Mouse (Mus musculus): ENCODE measurements around the gene Zbtb20. TPM values are rescaled to one million over a fixed set of nuclear protein-coding genes. Genes with fewer than 3 reads are reported as not detected.

The Zbtb20 gene
- polyA plus RNA-seq, 1 experiment, result 9.6 TPM

- Histone ChIP-seq H3K4me3 (ENCODE audit: low read depth, low read length) (no peak overlapping the region), H3K4me1 (ENCODE audit: control insufficient read depth, insufficient read depth, insufficient read length, low read length) (no peaks in the 10 kb centered on the region), H3K27ac (ENCODE audit: insufficient read depth, low read depth, low read length) (no peak overlapping the region), H3K27me3 (ENCODE audit: control insufficient read depth, insufficient read depth, low read length) (no peaks in the 10 kb centered on the region), H3K36me3 (ENCODE audit: control insufficient read depth, insufficient read depth, low read length) (no peaks in the 10 kb centered on the region)
- TF ChIP-seq POLR2A (IDR thresholded peaks at IDR 0.05; ENCODE audit: low read depth, low read length), result no peak
- TF ChIP-seq CTCF (IDR thresholded peaks at IDR 0.05; ENCODE audit: extremely low read depth, insufficient read length, insufficient replicate concordance, low read depth, low read length), result no peak
- 93% methylated on average over 1 of the region's 1 CpGs for WGBS
Measured at GRCm38 (mm10) chr16:43219367-43219766, 343.7 kb downstream of the Zbtb20 start.

GRCm38 (mm10) chr16:43221313-43221712 lies 345.6 kb downstream of the Zbtb20 start:
- WGBS, result 66% methylated on average over 4 of the region's 4 CpGs
- no peaks in the 10 kb centered on the region for H3K36me3 ChIP-seq (ENCODE audit: control insufficient read depth, insufficient read depth, low read length)
- H3K4me1 ChIP-seq (ENCODE audit: control insufficient read depth, insufficient read depth, insufficient read length, low read length), result no peaks in the 10 kb centered on the region
- no peak overlapping the region for H3K27ac ChIP-seq (ENCODE audit: insufficient read depth, low read depth, low read length)
- TF ChIP-seq CTCF (IDR thresholded peaks at IDR 0.05; ENCODE audit: extremely low read depth, insufficient read length, insufficient replicate concordance, low read depth, low read length) (no peak), POLR2A (IDR thresholded peaks at IDR 0.05; ENCODE audit: low read depth, low read length) (no peak)
- no peak overlapping the region for H3K4me3 ChIP-seq (ENCODE audit: low read depth, low read length)
- H3K27me3 ChIP-seq (ENCODE audit: control insufficient read depth, insufficient read depth, low read length), result no peaks in the 10 kb centered on the region

DNA sequence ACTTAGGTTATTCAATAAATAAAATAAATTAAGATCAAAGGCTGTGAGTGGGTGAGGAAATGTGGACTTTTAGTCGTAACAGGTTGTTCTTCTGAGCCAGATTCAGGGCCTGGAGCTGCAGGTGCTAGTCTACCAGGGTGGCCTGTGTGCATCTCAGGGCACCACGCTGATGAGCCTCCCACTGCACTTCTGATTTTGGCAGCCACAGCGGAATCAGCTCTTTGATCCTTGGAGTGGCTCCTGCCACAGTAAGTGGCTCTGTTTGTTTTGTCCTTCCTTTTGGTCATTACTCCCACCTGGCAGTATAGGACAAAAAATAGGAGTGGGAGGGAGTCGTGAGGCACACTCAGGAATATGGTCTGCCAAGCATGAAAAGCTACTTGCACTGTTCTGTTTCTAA lies 354.6 kb downstream of the Zbtb20 start:
- Histone ChIP-seq H3K36me3 (ENCODE audit: control insufficient read depth, insufficient read depth, low read length) (no peaks in the 10 kb centered on the region), H3K4me3 (ENCODE audit: low read depth, low read length) (no peak overlapping the region), H3K27ac (ENCODE audit: insufficient read depth, low read depth, low read length) (no peak overlapping the region), H3K27me3 (ENCODE audit: control insufficient read depth, insufficient read depth, low read length) (no peaks in the 10 kb centered on the region), H3K4me1 (ENCODE audit: control insufficient read depth, insufficient read depth, insufficient read length, low read length) (no peaks in the 10 kb centered on the region)
- TF ChIP-seq POLR2A (IDR thresholded peaks at IDR 0.05; ENCODE audit: low read depth, low read length) (no peak), CTCF (IDR thresholded peaks at IDR 0.05; ENCODE audit: extremely low read depth, insufficient read length, insufficient replicate concordance, low read depth, low read length) (no peak)
- WGBS, result 70% methylated on average over 4 of the region's 4 CpGs

GRCm38 (mm10) chr16:43234249-43234648 lies 358.6 kb downstream of the Zbtb20 start:
- no peaks in the 10 kb centered on the region for H3K36me3 ChIP-seq (ENCODE audit: control insufficient read depth, insufficient read depth, low read length)
- H3K27ac ChIP-seq (ENCODE audit: insufficient read depth, low read depth, low read length), result no peak overlapping the region
- no peak overlapping the region for H3K4me3 ChIP-seq (ENCODE audit: low read depth, low read length)
- H3K4me1 ChIP-seq (ENCODE audit: control insufficient read depth, insufficient read depth, insufficient read length, low read length), result no peaks in the 10 kb centered on the region
- H3K27me3 ChIP-seq (ENCODE audit: control insufficient read depth, insufficient read depth, low read length), result no peaks in the 10 kb centered on the region; the same call in 1 of the 2 replicates
- TF ChIP-seq CTCF (IDR thresholded peaks at IDR 0.05; ENCODE audit: extremely low read depth, insufficient read length, insufficient replicate concordance, low read depth, low read length) (no peak), POLR2A (IDR thresholded peaks at IDR 0.05; ENCODE audit: low read depth, low read length) (no peak)

DNA sequence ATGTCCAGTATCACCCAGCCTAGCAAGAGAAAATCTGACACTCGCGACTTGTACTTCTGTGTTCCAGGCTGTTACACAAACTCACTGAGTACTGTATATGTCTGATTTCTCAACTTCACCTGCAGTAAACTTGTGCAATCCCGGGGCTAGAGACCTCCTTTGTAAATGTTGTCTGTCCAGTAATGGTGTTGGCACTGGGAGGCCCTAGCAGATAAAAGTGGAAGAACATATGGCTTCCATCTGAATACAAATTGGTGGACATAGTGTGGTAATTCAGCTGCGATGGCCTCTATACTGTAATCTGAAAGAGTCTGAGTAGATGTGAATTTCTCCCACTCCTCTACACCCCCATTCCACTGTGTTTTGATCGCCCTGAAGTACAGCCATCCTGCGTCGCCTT lies 359.6 kb downstream of the Zbtb20 start:
- H3K27me3 ChIP-seq (ENCODE audit: control insufficient read depth, insufficient read depth, low read length), result no peaks in the 10 kb centered on the region; the same call in 1 of the 2 replicates
- WGBS, result 61% methylated on average over 7 of the region's 7 CpGs
- no peaks in the 10 kb centered on the region for H3K36me3 ChIP-seq (ENCODE audit: control insufficient read depth, insufficient read depth, low read length)
- H3K27ac ChIP-seq (ENCODE audit: insufficient read depth, low read depth, low read length), result no peak overlapping the region; the same call in 1 of the 2 replicates
- H3K4me1 ChIP-seq (ENCODE audit: control insufficient read depth, insufficient read depth, insufficient read length, low read length), result no peaks in the 10 kb centered on the region
- no peak overlapping the region for H3K4me3 ChIP-seq (ENCODE audit: low read depth, low read length)
- TF ChIP-seq CTCF (IDR thresholded peaks at IDR 0.05; ENCODE audit: extremely low read depth, insufficient read length, insufficient replicate concordance, low read depth, low read length) (no peak), POLR2A (IDR thresholded peaks at IDR 0.05; ENCODE audit: low read depth, low read length) (no peak)

- no peaks in the 10 kb centered on the region for H3K4me1 ChIP-seq (ENCODE audit: control insufficient read depth, insufficient read depth, insufficient read length, low read length)
- TF ChIP-seq POLR2A (IDR thresholded peaks at IDR 0.05; ENCODE audit: low read depth, low read length) (no peak), CTCF (IDR thresholded peaks at IDR 0.05; ENCODE audit: extremely low read depth, insufficient read length, insufficient replicate concordance, low read depth, low read length) (no peak)
- no peak overlapping the region; the same call in 1 of the 2 replicates for H3K27ac ChIP-seq (ENCODE audit: insufficient read depth, low read depth, low read length)
- H3K36me3 ChIP-seq (ENCODE audit: control insufficient read depth, insufficient read depth, low read length), result no peaks in the 10 kb centered on the region
- WGBS, result 74% methylated on average over 8 of the region's 8 CpGs
- no peak overlapping the region for H3K4me3 ChIP-seq (ENCODE audit: low read depth, low read length)
- H3K27me3 ChIP-seq (ENCODE audit: control insufficient read depth, insufficient read depth, low read length), result no peaks in the 10 kb centered on the region; the same call in 1 of the 2 replicates
Measured at GRCm38 (mm10) chr16:43235721-43236159, 360.1 kb downstream of the Zbtb20 start.

- TF ChIP-seq POLR2A (IDR thresholded peaks at IDR 0.05; ENCODE audit: low read depth, low read length), result no peak
- no peak for TF ChIP-seq CTCF (IDR thresholded peaks at IDR 0.05; ENCODE audit: extremely low read depth, insufficient read length, insufficient replicate concordance, low read depth, low read length)
- H3K27ac ChIP-seq (ENCODE audit: insufficient read depth, low read depth, low read length), result no peak overlapping the region
- WGBS, result 75% methylated on average over 2 of the region's 2 CpGs
- no peak overlapping the region for H3K4me3 ChIP-seq (ENCODE audit: low read depth, low read length)
- H3K4me1 ChIP-seq (ENCODE audit: control insufficient read depth, insufficient read depth, insufficient read length, low read length), result no peaks in the 10 kb centered on the region
- no peaks in the 10 kb centered on the region for H3K36me3 ChIP-seq (ENCODE audit: control insufficient read depth, insufficient read depth, low read length)
- H3K27me3 ChIP-seq (ENCODE audit: control insufficient read depth, insufficient read depth, low read length), result no peaks in the 10 kb centered on the region; the same call in 1 of the 2 replicates
Measured at GRCm38 (mm10) chr16:43237551-43237950, 361.9 kb downstream of the Zbtb20 start.

All from small intestine, adult 2 months (tissue).